Mouse (Mus musculus) telencephalon, adult 2 months (tissue): ENCODE measurements at regions not wholly inside any gene's neighbourhood (a gene's known extent, or its start where the extent isn't known, plus 50 kb on each side); places are given as distances from the start of the nearest gene placed in this dataset.

Experiments used
- DNase-seq: peaks from one replicate; pipeline ENCODE4 v3.0.0-alpha.2; 2011; ENCODE audit warnings: low read depth, low spot score

GRCm38 (mm10) chr3:9373896-9374295 lies 236.0 kb downstream of the Zfp704 start:
- DNase-seq, result peak; percentile 18

GRCm38 (mm10) chr3:9370096-9370495 lies 239.8 kb downstream of the Zfp704 start:
- no peak for DNase-seq

GRCm38 (mm10) chr3:9365791-9366190 lies 244.1 kb downstream of the Zfp704 start:
- no peak for DNase-seq

- no peak for DNase-seq
Observed at GRCm38 (mm10) chr3:9359186-9359585, 250.7 kb downstream of the Zfp704 start.

GRCm38 (mm10) chr3:9358111-9358510 lies 251.8 kb downstream of the Zfp704 start:
- no peak for DNase-seq

- peak; percentile 55 for DNase-seq
Observed at GRCm38 (mm10) chr3:9357639-9358038, 252.2 kb downstream of the Zfp704 start.

GRCm38 (mm10) chr3:9355875-9356274 lies 254.0 kb downstream of the Zfp704 start:
- DNase-seq, result no peak

GRCm38 (mm10) chr3:9354756-9355155 lies 255.1 kb downstream of the Zfp704 start:
- no peak for DNase-seq

- no peak for DNase-seq
Observed at GRCm38 (mm10) chr3:9352251-9352650, 257.6 kb downstream of the Zfp704 start.

GRCm38 (mm10) chr3:9349822-9350221 lies 260.1 kb downstream of the Zfp704 start:
- DNase-seq, result no peak

- DNase-seq, result no peak
Observed at GRCm38 (mm10) chr3:9347446-9347860, 262.4 kb downstream of the Zfp704 start.

GRCm38 (mm10) chr3:9346857-9347445 lies 262.9 kb downstream of the Zfp704 start:
- DNase-seq, result no peak

- DNase-seq, result no peak
Observed at GRCm38 (mm10) chr3:9346356-9346755, 263.5 kb downstream of the Zfp704 start.

GRCm38 (mm10) chr3:9345885-9346284 lies 264.0 kb downstream of the Zfp704 start:
- DNase-seq, result no peak

GRCm38 (mm10) chr3:9343586-9343985 lies 266.3 kb downstream of the Zfp704 start:
- no peak for DNase-seq

GRCm38 (mm10) chr3:9342167-9342566 lies 267.7 kb downstream of the Zfp704 start:
- no peak for DNase-seq

GRCm38 (mm10) chr3:9341657-9342056 lies 268.2 kb downstream of the Zfp704 start:
- DNase-seq, result no peak

GRCm38 (mm10) chr3:9341244-9341643 lies 268.6 kb downstream of the Zfp704 start:
- no peak for DNase-seq

GRCm38 (mm10) chr3:9340788-9341187 lies 269.1 kb downstream of the Zfp704 start:
- no peak for DNase-seq

- no peak for DNase-seq
Observed at GRCm38 (mm10) chr3:9340344-9340743, 269.5 kb downstream of the Zfp704 start.

- no peak for DNase-seq
Observed at GRCm38 (mm10) chr3:9339669-9340068, 270.2 kb downstream of the Zfp704 start.

GRCm38 (mm10) chr3:9335580-9335979 lies 274.3 kb downstream of the Zfp704 start:
- no peak for DNase-seq
